Mouse (Mus musculus) layer of hippocampus, adult 11-12 months (tissue): ENCODE results near the gene Aurkb.
"Not testable (repeated sequence)": the region's sequence is repeated elsewhere in the genome, so short reads cannot be mapped to it uniquely, and the experiment has no call there.

Source experiments
- DNase-seq: peaks from one replicate; pipeline ENCODE4 v3.0.0; 2022; ENCODE audit warnings: low spot score

Aurkb gene

DNA sequence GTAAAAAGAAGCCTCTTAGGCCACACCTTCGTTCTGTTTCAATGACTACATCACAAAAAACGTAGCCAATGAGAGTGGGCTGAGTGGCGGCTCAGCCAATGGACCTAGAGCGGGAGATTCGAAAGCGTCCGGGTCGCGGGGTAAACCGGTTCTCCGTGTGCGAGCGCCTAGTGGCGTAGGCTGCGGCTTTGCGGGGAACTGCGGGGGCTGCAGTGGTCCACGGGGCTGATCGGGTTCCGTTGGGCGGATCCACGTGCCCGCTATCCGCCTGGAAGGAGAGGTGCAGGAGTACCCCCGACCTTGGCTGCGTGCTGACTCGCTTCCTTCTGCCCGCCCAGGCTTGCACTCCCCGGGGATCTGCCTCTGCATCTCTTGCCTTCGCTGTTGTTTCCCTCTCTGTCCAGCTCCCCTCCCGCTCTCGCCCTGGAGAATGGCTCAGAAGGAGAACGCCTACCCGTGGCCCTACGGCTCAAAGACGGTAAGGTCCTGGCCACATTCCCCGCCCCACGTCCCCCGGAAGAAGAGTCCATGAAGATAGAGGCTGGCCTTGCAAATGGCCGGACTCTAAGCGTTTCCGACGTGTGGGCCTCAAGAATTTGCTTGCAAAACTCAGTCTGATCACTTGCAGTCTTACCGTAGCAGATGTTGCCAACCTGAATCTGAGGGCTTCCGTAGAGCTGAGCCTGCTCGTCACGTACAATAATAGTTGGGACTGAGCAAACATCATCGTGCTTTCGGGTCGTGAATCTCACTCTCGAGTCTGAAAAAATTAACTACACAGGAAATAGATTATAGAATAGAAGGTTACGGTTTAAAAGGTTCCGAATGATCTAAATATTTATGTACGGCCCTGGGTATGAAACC, at the start of gene Aurkb:
TSS of gene Aurkb (plus strand) at position 117 of the 864 bp plus-strand sequence.
- peak; percentile 70 for DNase-seq

DNA sequence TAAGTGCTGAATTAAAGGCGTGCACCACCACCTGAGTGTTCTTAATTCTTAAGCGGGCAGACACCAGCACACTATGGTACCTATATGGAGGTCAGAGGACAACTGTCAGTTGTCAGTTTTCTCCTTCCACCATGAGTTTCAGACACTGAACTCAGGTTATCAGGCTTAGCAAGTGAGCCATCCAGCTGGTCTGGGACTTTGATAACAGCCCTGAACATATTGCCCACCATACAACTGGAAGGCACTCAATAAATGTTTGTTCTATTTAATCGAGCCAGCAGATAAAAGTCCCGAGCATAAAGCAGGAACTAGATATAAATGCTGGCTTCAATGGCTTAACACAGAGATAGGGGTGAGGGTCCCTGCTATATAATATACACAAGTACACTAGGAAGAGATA, 48.4 kb upstream of the Aurkb start:
- no peak for DNase-seq

DNA sequence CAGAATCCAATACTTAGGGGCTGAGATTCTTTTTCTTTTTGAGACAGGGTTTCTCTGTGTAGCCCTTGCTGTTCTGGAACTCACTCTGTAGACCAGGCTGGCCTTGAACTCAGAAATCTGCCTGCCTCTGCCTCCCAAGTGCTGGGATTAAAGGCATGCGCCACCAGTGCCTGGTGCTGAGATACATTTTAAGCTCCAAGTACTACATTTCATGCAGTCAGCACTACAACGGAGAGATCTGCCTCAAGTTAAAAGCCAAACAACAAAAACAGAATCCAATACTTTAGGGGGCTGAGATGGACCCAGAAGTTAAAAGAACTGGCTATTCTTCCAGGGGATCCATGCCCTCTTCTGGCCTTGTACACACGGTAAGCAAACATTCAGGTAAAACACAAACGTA, 42.7 kb upstream of the Aurkb start:
- DNase-seq = not testable (repeated sequence)

DNA sequence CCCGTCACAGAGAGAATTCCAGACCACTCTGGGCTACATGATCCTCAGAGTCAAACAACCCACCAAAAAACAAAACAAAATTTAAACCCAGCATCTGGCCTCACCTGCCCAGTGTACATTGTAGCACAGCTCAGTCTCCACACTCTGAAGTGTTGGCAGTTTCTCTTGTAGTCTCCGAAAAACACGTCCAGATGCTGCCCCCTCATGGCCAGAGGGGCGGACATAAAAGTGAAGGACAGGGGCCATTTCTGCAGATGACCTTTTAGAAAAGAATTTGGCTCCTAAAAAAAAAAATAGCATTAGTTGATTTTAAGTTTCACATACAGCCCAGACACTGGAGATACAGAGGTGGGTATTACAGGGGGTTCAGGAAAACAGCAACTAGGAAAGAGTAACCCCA, 41.9 kb upstream of the Aurkb start:
- DNase-seq = no peak

DNA sequence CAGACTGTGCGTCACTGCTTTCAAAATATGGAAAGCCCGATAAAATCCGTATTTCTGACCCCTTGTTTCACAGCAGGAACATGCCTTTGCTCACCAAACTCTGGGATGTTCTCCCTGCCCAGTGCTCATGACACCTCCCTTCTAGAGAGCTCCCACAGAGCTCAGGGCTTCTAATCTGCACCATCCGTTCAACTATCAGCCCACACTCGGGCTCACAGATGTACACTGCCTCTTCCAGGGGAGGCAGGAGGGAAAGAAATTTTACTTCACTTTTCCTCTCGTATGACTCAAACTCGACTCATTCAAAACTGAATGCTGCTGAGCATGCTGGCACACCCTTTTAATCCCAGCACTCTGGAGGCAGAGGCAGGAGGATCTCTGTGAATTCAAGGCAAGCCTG, 40.3 kb upstream of the Aurkb start:
- no peak for DNase-seq

GRCm38 (mm10) chr11:69006575-69006974, 38.9 kb upstream of the Aurkb start:
- not testable (repeated sequence) for DNase-seq

DNA sequence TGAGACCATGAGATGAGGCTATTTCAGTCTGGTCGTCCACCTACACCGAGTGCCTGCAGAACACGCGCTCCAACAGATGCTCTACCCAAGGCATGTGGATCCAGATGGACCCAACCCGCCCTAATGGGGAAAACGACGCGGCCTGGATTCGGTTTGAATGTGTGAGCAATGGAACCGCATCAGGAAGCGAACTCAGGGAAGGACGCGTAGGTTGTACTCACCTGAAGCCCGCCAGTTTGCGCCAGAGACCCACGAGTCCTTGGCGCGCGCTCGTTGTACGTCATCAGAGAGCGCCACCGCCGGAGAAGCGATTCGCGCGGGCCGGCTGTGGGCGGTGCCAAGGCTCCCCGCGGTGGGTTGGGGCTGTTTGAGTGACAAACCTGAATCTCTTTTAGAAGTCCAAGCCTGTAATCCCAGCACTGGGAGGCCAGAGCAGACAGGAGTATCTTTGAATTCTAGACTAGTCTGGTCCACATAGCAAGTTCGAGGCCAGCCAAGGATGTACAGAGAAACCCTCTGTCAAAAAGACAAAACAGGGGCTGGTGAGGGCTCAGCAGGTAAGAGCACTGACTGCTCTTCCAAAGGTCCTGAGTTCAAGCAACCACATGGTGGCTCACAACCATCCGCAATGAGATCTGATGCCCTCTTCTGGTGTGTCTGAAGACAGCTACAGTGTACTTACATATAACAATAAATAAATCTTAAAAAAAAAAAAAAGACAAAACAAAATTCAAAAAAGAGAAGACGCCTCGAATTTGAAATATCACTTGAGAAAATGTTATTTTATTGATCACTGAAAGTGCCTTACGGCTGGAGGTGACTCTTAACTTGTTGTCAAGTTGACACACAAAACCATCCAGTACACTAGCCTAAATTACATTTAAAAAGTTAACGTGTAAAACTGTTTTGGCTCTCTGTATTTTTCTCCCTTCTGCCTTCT, 37.0 kb upstream of the Aurkb start, which contains the start of gene Pfas:
TSS of gene Pfas (minus strand) at position 279 of the 940 bp plus-strand sequence.
- peak; percentile 89 for DNase-seq

DNA sequence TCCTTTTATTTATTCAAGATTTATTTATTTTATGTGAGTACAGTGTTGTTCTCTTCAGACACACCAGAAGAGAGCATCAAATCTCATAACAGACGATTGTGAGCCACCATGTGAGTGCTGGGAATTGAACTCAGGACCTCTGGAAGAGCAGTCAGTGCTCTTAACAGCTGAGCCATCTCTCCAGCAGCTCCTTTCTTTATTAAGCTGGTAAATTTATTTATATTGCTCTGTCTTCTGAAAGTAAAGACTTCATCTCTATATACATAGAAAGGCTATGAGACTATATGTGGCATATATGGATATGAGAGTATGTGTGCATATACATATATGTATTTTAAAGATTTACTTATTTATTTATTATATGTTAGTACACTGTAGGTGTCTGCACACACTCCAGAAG, 35.9 kb upstream of the Aurkb start:
- no peak for DNase-seq

GRCm38 (mm10) chr11:69010400-69011323, 34.8 kb upstream of the Aurkb start:
- DNase-seq = no peak

- not testable (repeated sequence) for DNase-seq
Observed at GRCm38 (mm10) chr11:69011445-69011844, 34.0 kb upstream of the Aurkb start.

DNA sequence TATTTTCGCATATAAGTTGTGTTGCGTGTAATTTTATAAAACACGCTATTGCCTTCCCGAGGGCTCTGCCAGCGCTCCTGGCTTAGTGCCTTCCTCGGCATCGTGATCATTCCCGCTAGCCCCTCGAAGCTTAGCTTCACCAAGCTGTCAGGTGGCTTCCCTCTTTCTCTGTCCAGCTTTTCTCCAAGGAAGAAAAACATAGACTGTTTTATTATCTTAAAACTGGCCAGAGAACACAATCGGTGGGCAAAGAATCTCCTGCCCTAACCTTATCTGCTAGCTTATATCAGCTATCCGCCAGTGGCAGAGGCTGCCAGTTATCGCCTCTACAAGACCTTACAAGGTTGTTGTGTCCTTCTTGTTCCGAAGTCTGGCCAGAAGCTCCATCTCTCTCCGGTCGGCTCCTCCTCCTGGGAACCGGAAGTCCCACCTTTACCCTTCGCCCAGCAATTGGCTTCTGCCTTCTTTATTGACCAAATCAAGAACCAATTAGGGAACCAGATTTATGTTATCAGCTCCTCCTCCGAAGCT, 33.3 kb upstream of the Aurkb start:
- peak; percentile 89 for DNase-seq

DNA sequence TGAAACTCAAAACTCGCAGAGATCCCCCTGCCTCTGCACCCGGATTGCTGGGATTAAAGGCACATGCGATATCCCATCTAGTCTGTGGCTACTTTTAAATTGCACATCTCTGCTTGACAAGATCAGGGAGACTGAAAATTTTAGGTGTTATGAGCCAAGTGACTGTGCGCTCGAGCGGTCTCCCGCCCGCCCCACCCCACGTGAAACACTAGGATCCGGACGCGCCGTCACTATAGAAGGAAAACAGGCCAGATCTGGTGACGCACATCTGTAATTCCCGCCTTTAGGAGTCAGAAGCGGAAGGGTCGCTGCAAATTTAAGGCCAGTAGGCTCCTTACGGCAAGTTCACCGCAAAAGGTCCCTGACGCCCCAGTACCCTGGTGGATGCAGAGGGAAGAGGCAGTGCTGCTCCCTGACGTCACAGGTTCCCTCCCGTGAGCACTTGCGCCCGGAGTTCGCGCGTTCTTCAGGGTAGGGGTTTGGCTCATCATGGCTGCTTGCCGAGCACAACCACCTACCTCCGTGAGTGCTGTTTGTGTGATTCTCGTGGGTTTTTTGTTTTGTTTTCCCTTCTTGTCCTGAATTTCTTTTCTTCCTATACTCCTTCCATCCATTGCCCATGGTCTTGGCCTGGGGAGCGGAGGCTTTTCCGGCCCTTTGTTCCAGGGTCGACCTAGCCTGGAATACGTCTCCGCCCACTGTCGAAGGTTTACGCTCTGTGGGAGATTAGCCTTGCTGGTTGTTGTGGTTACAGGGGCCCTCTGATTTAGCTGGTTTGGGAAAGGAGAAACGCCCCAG, 29.6 kb upstream of the Aurkb start, which contains the start of gene Ctc1:
TSS of gene Ctc1 (plus strand) at position 268 of the 798 bp plus-strand sequence.
- peak; percentile 88 for DNase-seq

- DNase-seq = no peak
Observed at GRCm38 (mm10) chr11:69016755-69017154, 28.7 kb upstream of the Aurkb start.

DNA sequence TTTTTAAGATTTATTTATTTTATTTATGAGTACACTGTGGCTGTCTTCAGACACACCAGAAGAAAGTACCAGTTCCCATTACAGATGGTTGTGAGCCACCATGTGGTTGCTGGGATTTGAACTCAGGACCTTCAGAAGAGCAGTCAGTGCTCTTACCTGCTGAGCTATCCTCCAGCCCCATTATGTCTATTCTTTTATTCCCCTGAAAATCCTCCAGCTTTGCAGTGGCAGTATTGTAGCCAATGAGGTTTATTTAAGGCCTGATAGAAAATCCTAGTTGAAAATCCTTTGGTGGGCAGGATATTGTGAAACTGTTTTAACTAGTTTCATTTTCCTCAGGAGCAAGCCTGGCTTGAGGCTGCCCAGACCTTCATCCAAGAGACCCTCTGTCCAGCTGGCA, 24.8 kb upstream of the Aurkb start:
- DNase-seq = no peak

DNA sequence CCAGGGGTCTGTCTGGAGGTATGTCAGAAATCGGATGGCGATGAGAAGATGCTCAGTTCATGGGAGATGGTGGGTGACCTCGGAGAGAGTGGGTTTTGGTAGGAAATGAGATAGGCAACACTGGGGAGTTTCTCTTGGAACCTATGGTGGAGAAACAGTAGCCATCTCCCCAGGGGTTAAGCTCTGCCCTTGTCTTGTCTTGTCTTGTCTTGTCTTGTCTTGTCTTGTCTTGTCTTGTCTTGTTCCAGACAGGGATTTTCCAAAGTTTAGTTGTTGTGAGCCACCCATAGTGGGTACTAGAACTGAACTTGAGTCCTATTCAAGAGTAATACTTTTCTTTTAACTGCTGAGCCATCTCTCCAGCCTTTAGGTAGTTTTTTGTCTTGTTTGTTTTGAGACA, 18.9 kb upstream of the Aurkb start:
- DNase-seq = no peak

DNA sequence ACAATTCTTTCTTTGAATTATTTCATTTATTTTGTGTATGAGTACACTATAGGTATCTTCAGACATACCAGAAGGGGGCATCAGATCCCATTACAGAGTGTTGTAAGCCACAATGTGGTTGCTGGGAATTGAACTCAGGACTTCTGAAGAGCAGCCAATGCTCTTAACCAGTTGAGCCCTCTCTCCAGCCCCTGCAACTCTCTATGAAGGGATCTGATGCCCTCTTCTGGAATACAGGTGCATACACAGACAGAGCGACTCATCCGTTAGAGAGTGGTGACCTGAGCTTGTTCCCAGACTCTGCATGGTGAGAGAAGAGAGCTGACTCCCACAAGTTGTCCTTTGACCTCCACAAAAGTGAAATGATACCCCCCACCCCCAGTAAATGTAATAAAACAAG, 16.6 kb upstream of the Aurkb start:
- no peak for DNase-seq

DNA sequence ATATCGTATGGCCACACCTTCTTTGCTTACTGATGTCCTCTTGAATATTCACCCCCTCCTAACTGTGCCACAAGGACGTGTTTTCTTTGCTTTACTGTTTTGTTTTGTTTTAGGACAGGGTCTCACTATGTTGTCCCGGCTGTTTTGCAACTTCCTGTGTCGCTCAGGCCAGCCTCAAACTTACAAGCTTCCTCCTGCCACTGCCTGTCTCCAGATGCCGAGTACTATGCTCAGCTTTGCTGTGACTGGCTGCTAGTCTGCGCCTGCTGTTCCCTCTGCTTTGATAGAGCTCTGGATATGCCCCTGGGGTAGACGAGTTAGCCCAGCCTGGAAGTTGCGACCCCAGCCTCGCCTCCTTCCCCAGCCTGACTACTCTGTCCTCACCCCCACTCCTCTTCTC, 11.9 kb upstream of the Aurkb start:
- DNase-seq = no peak

DNA sequence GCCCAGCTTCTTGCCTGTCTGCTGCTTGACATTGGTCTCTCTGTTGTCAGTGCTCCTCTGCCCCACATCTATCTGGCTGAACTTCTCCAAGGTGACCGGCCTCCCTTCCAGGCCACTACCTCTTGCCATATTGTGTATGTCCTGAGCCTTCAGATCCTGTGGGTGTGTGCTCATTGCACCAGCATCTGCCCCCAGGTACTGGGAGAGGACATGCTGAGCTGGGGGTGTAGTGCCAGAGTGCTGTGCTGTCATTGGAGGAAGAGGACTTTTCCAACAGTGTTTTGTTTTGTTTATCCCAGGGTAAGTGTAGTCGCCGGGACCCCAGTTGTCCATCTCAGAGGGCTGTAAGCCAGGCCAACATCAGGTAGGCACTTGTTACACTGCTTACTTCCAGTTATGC, 10.9 kb upstream of the Aurkb start:
- DNase-seq = no peak

- no peak for DNase-seq
Observed at GRCm38 (mm10) chr11:69035411-69035810, 10.0 kb upstream of the Aurkb start.

DNA sequence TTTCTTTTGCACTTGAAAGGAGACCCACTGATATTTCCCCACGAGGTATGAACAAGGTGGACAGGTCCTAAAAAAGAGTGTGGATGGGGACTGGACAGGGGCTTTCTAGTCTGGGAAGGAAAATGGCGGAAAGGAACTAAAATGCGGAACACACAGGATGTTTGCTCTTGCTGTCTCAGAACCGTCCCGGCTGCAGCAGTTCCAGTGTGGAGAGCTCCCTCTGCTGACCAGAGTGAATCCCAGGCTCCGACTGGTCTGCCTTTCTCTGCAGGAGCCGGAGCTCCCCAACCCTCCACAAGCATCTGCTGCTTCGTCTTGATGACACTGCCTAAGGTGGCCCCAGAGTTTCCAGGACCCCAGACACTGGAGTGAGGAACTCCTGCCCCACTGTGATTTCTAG, 9.6 kb upstream of the Aurkb start:
- DNase-seq = peak; percentile 95
